Mouse (Mus musculus) hindbrain, postnatal 0 days (tissue): Measurements from ENCODE around the gene Inpp5a. TPM values are rescaled to one million over a fixed set of nuclear protein-coding genes. Genes with fewer than 3 reads are reported as not detected.
A peak's percentile ranks its signal among the peaks of the same experiment; 100 is the strongest.

Source experiments
- ATAC-seq: fragments of 200-750 bp; cut with Nextera tagmentation; 2 replicates; pipeline ENCODE4 v1.8.0; 2017; ENCODE audit warnings: mild to moderate bottlenecking, moderate TSS enrichment, moderate library complexity
- DNase-seq: peaks from one replicate; pipeline ENCODE4 v3.0.0-alpha.2; 2015; ENCODE audit warnings: low spot score
- H3K27ac ChIP-seq: fragments of 300-500 bp; sonication (generic); 2 replicates; pipeline ENCODE4 v1.5.1; 2014; ENCODE audit warnings: mild to moderate bottlenecking
- H3K27me3 ChIP-seq: fragments of 300-500 bp; sonication (generic); 2 replicates; pipeline ENCODE4 v1.6.1; 2014; ENCODE audit warnings: low read length, mixed read lengths; ENCODE audit not compliant: insufficient read depth
- H3K36me3 ChIP-seq: fragments of 300-500 bp; sonication (generic); 2 replicates; pipeline ENCODE4 v1.6.1; 2014; ENCODE audit warnings: low read length, mixed read lengths; ENCODE audit not compliant: insufficient read depth
- H3K4me1 ChIP-seq: fragments of 300-500 bp; sonication (generic); 2 replicates; pipeline ENCODE4 v1.6.1; 2014; ENCODE audit warnings: antibody characterized with exemption, low read length, mixed read lengths; ENCODE audit not compliant: insufficient read depth
- H3K4me2 ChIP-seq: fragments of 300-500 bp; sonication (generic); 2 replicates; pipeline ENCODE4 v1.6.1; 2014; ENCODE audit warnings: low read depth, mild to moderate bottlenecking, low read length, moderate library complexity, mixed read lengths
- H3K4me3 ChIP-seq: fragments of 300-500 bp; sonication (generic); 2 replicates; pipeline ENCODE4 v1.5.1; 2014; ENCODE audit warnings: low read length
- H3K9ac ChIP-seq: fragments of 300-500 bp; sonication (generic); replicated peaks from 2 replicates; pipeline ENCODE4 v1.6.1; 2014; ENCODE audit warnings: mild to moderate bottlenecking, low read length, moderate library complexity, mixed read lengths
- H3K9me3 ChIP-seq: fragments of 300-500 bp; sonication (generic); 2 replicates; pipeline ENCODE4 v1.6.1; 2016; ENCODE audit warnings: low read length, mixed read lengths
- CTCF ChIP-seq: IDR thresholded peaks from 2 replicates; pipeline ENCODE4 v1.5.1; 2016; ENCODE audit warnings: antibody characterized with exemption, control low read depth, low read depth
- WGBS: fragments of 180-500 bp; shearing (Covaris S2); extraction: QIAGEN DNeasy Blood & Tissue Kit; methylation state at CpG from one replicate; pipeline ENCODE4 v1.1.7; 2014; 5-methylcytosine and 5-hydroxymethylcytosine counted together
- polyA plus RNA-seq: library from polyadenylated mRNA; unstranded; fragments of >200 nt; fragmentation: Nextera tagmentation; extraction: Ambion mirVana; gene quantifications from 2 replicates; pipeline ENCODE4 v1.2.1, GENCODE M21; 2015
- total RNA-seq: library from RNA; depleted of rRNA; stranded (reverse); fragments of >200 nt; gene quantifications from 2 replicates; pipeline ENCODE4 v1.2.3, GENCODE M21; 2014

Inpp5a gene
- total and polyA plus RNA-seq, 2 experiments from 2014 or later = 16.6 to 23.6 TPM

DNA sequence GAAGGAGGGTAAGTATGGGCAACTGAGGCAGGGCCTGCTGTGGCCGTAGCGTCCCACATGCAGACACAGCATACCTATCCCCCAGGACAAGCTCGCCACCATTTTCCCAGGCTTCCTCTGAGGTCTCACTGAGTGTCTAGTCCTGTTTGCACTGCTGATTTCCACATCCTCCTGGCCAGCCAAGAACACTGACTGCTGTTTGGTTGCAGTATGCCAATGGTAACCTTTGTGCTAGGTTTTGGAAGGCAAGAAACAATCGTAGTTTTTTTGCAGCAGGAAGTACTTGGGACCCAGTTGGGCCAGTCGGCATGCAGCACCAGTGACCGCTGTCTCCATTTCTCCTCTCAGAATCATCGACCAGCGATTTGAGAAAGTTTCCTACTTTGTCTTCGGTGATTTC, 148.9 kb downstream of the Inpp5a start:
- no peak overlapping the region for H3K4me3 ChIP-seq
- H3K27me3 ChIP-seq = peaks cover 32% of the 10 kb centered on the region
- ATAC-seq (no peak), DNase-seq (no peak)
- H3K27ac ChIP-seq = no peak overlapping the region
- no peak for TF ChIP-seq CTCF
- 95% methylated on average over 9 of the region's 9 CpGs for WGBS
- H3K36me3 ChIP-seq = 0 out of 2 replicates have a peak, but pooled peaks cover 3% of the 10 kb centered on the region
- H3K4me2 ChIP-seq = no peak overlapping the region
- H3K4me1 ChIP-seq = 0 out of 2 replicates have a peak, but pooled peaks cover 2% of the 10 kb centered on the region
- H3K9ac ChIP-seq = no peak overlapping the region
- no peaks in the 10 kb centered on the region for H3K9me3 ChIP-seq

DNA sequence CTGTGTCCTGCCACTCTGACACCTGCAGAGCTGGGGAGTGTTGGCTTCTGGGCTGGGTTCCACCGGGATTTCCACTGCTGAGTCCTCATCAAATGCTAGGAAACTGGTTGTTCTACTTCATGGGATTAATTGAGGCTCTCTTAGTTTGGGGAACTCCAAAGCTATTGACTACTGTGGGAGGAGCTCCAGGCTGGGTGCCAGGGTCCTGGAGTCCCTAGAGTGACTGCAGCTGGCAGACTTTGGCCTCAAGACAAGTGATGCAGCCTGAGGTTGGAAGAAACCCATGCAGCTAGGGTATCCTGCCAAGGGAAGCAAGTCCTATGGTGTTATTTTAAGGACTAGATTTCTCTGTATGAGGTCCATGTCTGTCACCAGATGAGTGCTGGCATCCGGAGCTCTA, 149.6 kb downstream of the Inpp5a start:
- Histone ChIP-seq H3K4me3 (no peak overlapping the region), H3K4me2 (no peak overlapping the region), H3K36me3 (0 out of 2 replicates have a peak, but pooled peaks cover 5% of the 10 kb centered on the region), H3K27me3 (peaks cover 32% of the 10 kb centered on the region), H3K9me3 (no peaks in the 10 kb centered on the region), H3K4me1 (0 out of 2 replicates have a peak, but pooled peaks cover 2% of the 10 kb centered on the region), H3K9ac (no peak overlapping the region), H3K27ac (no peak overlapping the region)
- DNase-seq (peak; percentile 48), ATAC-seq (peak; percentile 15; the same call in 1 of the 2 replicates)
- TF ChIP-seq CTCF = no peak
- 59% methylated on average over 2 of the region's 2 CpGs for WGBS

DNA sequence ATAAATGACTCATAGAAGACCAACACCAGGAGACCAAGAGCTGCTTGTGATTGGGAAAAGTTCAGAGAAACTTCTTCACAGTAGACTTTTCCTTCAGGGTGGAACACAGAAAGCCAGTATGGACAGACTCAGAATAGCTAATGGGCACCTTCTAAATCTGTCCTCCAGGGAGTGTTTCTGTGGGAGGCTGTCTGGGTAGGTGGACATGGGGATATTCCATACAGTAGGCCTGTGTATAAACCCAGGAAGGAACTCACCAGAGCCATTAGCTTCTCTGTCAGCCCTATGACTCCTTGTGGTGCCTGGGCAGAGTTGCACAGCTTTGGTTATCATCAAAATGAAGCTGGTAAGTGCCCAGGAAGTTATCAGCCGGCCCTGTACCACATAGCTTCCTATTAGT, 151.7 kb downstream of the Inpp5a start:
- H3K4me2 ChIP-seq = no peak overlapping the region
- H3K36me3 ChIP-seq = 0 out of 2 replicates have a peak, but pooled peaks cover 5% of the 10 kb centered on the region
- H3K27ac ChIP-seq = no peak overlapping the region
- ATAC-seq (no peak), DNase-seq (no peak)
- no peak overlapping the region for H3K9ac ChIP-seq
- no peak for TF ChIP-seq CTCF
- H3K4me1 ChIP-seq = peaks cover 11% of the 10 kb centered on the region
- H3K4me3 ChIP-seq = no peak overlapping the region
- 82% methylated on average over 1 of the region's 1 CpGs for WGBS
- peaks cover 17% of the 10 kb centered on the region for H3K27me3 ChIP-seq
- no peaks in the 10 kb centered on the region for H3K9me3 ChIP-seq

DNA sequence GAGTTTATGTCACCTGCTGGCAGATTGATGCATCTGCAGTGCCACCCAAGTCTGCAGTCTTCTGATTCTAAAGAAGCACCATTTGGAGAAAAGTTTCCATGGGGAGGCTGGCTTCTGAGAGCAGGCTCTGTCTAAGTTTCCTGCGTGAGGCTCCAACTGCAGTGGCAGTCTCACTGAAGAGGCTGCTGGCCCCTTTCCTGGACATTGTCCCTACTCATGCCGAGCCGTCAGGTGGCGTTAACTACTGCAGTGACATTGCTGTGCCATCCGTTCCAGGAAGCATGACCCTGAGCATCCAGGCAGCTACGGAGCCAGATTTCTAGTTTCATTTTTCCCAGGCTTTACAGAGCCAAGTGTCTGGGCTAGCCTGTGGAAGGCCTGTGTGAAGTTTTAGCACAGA, 152.5 kb downstream of the Inpp5a start:
- ATAC-seq (no peak), DNase-seq (no peak)
- H3K9ac ChIP-seq = no peak overlapping the region
- 0 out of 2 replicates have a peak, but pooled peaks cover 2% of the 10 kb centered on the region for H3K36me3 ChIP-seq
- no peak overlapping the region for H3K27ac ChIP-seq
- H3K4me1 ChIP-seq = peaks cover 13% of the 10 kb centered on the region
- no peaks in the 10 kb centered on the region for H3K9me3 ChIP-seq
- peak; percentile 31; the same call in 1 of the 2 replicates for TF ChIP-seq CTCF
- no peak overlapping the region for H3K4me2 ChIP-seq
- 69% methylated on average over 6 of the region's 6 CpGs for WGBS
- H3K27me3 ChIP-seq = peaks cover 9% of the 10 kb centered on the region
- no peak overlapping the region for H3K4me3 ChIP-seq

DNA sequence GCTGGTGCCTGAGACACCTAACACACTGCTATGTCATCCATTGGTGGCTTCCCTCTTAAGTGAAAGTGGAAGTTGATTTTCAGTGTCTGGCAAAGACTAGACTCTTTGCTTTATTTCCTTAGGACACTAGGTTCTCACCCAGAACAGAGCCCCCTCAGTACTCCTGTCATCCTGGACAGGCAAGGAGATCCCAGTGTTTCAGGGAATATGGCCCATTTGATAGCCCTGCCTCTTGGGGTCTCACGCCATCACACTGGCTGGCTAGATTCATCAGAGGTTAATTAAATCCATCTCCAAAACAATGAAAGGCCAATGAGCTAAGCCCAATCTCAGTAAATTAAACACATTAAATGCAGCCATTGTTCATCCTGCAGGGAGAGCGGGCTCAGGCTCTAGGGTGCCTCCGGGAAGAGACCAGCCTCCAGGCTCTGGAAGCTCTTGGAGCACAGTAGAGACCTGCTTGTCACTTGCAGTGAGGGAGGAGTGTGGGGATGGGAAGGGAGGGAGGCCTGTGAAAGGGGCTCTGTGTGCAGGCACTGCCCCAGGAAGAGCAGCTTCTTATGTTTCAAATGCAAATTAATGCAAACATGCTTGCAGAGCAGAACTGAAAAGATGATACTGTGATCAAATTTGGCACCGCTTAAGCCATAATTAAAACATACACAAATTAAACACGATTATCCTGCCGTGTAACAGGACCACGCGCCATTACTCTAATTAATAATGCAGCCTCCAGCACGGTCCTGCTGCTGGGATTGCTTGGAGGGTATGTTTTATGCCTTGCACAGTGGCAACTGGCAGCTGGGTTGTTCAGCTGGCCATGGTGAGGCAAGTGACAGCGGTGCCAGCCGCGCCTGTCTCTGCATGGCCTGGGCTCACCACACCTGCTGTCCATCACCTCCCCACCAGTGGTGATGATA, 156.1 kb downstream of the Inpp5a start:
- H3K36me3 ChIP-seq = 0 out of 2 replicates have a peak, but pooled peaks cover 2% of the 10 kb centered on the region
- H3K27me3 ChIP-seq = peaks cover 7% of the 10 kb centered on the region; the same call in 1 of the 2 replicates

DNA sequence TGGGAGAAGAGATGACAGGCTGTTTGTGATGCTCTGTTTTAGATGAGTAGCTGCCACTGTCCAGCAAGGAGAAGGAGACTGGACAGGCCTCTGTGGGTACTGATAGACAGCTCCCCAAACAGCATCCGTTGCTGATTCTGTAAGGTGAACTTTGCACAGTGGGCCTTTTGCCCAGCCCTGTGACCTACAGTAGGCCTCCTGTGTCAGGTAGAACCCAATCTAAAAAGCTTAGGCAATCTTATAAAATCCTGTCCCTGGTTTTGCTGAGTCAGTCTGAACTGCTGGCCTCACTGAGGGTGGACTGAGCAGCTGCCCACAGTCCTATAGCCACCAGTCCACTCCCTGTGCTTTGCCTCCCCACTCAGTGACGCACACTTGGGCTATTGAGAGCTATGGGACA, 158.4 kb downstream of the Inpp5a start:
- no peak overlapping the region for H3K9ac ChIP-seq
- 0 out of 2 replicates have a peak, but pooled peaks cover 2% of the 10 kb centered on the region for H3K36me3 ChIP-seq
- peaks cover 11% of the 10 kb centered on the region for H3K4me1 ChIP-seq
- no peak overlapping the region for H3K27ac ChIP-seq
- no peak overlapping the region for H3K4me2 ChIP-seq
- peaks cover 3% of the 10 kb centered on the region; the same call in 1 of the 2 replicates for H3K27me3 ChIP-seq
- ATAC-seq (no peak), DNase-seq (no peak)
- WGBS = 91% methylated on average over 2 of the region's 2 CpGs
- no peak overlapping the region for H3K4me3 ChIP-seq
- H3K9me3 ChIP-seq = no peaks in the 10 kb centered on the region
- TF ChIP-seq CTCF = no peak

More for the DNA sequence above, 156.1 kb downstream of the Inpp5a start:
- TF ChIP-seq CTCF = no peak
- DNase-seq = peak; percentile 76
- 0 out of 2 replicates have a peak overlapping the region, but pooled peaks have one; percentile 3 for H3K9ac ChIP-seq
- H3K9me3 ChIP-seq = no peaks in the 10 kb centered on the region
- no peak overlapping the region for H3K4me3 ChIP-seq
- 13% methylated on average over 12 of the region's 12 CpGs for WGBS
- peak; percentile 91 for ATAC-seq
- H3K27ac ChIP-seq = peak overlapping the region; percentile 60; the same call in 1 of the 2 replicates
- peaks cover 11% of the 10 kb centered on the region for H3K4me1 ChIP-seq
- H3K4me2 ChIP-seq = no peak overlapping the region; the same call in 1 of the 2 replicates
